Mouse (Mus musculus): ENCODE measurements around the gene Sp9.

- TF ChIP-seq GATA1 (IDR thresholded peaks at IDR 0.05; ENCODE audit: low read length): no peak
- TF ChIP-seq TAL1 (IDR thresholded peaks at IDR 0.05; ENCODE audit: low read length): no peak
Measured at GRCm38 (mm10) chr2:73273249-73274118, 1.8 kb downstream of the Sp9 start.

Data from erythroblast, embryonic 14.5 days (primary cell).